Mouse (Mus musculus): Measurements from ENCODE around the gene Rprd1b.
A peak's percentile ranks its signal among the peaks of the same experiment; 100 is the strongest.

Rprd1b gene

GRCm38 (mm10) chr2:158177574-158177973, 149.3 kb downstream of the Rprd1b start:
- DNase-seq (ENCODE audit: low spot score): no peak

GRCm38 (mm10) chr2:158178139-158178538, 149.8 kb downstream of the Rprd1b start:
- no peak for DNase-seq (ENCODE audit: low spot score)

- peak; percentile 51 for DNase-seq (ENCODE audit: low spot score)
These were observed 150.5 kb downstream of the Rprd1b start for GRCm38 (mm10) chr2:158178696-158179369.

- no peak for DNase-seq (ENCODE audit: low spot score)
These were observed 151.2 kb downstream of the Rprd1b start for GRCm38 (mm10) chr2:158179370-158180111.

- peak; percentile 63 for DNase-seq (ENCODE audit: low spot score)
These were observed 152.5 kb downstream of the Rprd1b start for GRCm38 (mm10) chr2:158180797-158181196.

Measured in c-Kit-positive CD71-positive TER-119-positive erythroid progenitor cells, embryonic 14.5 days (primary cell).